Mouse (Mus musculus): ENCODE data around the gene Krt31. TPM values are rescaled to one million over a fixed set of nuclear protein-coding genes. Genes with fewer than 3 reads are reported as not detected.

The Krt31 gene
- polyA plus RNA-seq (2014; fragmentation: Illumina TruSeq; extraction: RNeasy Lipid Tissue Mini Kit (QIAGEN cat#74804)) = not detected

DNA sequence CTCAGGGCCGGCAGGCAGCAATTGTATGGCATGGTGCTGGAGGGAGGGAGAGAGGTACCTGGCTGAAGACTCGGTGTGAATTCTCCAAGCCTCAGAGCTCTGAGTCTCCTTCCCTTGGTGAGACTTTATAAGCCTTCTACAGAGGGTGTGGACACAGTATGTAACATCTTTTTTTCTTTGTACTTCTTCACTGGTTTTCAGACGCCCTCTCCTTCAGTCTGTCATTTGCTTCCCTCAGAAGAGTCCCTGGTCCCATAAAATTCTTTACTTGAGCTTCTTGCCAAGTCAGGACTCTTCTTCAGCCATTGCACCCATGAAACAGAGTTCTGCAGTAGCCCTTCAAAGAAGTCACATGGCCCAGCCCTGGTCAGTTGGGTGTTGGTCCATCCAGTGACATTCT is at the start of gene Krt31:
Gene Krt31 (minus strand): TSS at position 101 of the 400 bp plus-strand sequence.

DNA sequence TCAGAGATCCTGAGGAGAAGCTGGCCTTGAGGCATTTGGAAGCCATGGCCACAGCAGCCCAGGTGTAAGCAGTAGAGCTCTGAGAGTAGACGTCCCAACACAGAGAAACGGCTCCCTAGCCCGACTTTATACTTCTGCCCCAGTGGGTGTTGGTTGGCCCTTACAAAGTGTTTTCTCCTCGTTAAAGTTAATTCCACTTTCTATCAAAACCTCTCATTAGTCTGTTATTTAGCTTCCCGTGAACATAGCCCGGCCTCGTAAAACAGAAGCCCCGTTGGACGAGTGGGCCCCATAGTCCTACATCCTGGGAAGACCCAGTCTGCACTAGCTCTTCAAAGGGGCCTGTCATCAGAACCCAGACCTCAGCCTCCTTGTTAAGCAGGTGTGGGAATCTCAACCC is 45.8 kb upstream of the Krt31 start, which contains the start of gene Krt35:
Gene Krt35 (minus strand): TSS at position 101 of the 400 bp plus-strand sequence.

DNA sequence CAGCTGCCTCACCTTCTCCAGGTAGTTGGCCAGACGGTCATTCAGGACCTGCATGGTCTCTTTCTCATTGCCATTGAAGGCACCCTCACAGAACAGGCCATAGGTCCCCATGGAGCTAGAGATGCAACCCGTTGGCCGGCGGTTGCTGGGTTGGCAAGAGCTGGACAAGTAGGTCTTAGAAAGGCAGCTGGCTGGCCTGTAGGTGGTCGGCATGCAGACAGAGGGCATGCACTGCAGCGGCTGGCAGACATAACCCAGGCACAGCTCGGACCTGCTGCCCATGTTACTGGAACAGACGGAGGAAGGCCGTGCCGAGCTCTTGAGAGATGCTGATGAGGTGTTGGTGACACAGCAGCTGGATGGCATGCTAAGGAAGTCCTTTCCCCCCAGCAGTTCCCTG is 37.5 kb upstream of the Krt31 start, which contains the start of gene Krt32:
Gene Krt32 (minus strand): TSS at position 366 of the 400 bp plus-strand sequence.

DNA sequence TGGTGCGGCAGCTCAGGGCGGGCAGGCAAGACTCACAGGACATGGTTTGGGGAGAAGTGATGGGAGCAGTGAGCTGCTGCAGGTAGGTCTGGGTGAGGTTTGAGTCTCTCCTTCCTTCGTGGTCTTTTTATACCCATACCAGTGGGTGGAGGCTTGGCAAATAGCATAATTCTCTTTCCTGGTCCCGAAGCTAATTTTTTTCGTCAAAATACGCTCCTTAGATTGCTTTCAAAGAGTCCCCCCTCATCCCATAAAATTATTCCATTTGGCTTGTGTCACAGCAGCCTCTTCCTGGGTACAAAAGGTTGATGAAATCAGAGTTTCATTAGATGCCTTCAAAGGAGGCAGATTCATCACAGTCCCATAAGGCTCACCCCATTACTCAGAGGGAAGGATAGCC is 8.9 kb downstream of the Krt31 start, which contains the start of gene Krt34:
Gene Krt34 (minus strand): TSS at position 101 of the 400 bp plus-strand sequence.

DNA sequence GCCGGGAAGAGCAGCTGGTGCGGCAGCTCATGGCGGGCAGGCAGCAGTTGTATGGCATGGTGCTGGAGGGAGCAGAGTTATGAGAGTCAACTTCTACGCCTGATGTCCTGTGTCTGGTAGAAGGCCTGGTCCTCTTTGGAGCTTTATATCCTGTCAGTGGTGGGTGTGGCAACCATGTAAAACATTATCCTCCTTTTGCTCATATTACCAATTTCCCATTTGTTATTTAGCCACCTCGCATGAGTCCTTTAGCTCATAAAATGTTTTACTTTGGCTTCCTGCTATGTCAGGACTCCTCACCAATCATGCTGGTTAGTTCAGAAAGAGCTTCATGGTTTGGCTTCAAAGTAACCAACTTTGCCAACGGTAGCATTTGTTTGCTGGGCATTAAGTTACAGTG is 20.6 kb downstream of the Krt31 start, which contains the start of gene Krt33b:
Gene Krt33b (minus strand): TSS at position 101 of the 400 bp plus-strand sequence.

DNA sequence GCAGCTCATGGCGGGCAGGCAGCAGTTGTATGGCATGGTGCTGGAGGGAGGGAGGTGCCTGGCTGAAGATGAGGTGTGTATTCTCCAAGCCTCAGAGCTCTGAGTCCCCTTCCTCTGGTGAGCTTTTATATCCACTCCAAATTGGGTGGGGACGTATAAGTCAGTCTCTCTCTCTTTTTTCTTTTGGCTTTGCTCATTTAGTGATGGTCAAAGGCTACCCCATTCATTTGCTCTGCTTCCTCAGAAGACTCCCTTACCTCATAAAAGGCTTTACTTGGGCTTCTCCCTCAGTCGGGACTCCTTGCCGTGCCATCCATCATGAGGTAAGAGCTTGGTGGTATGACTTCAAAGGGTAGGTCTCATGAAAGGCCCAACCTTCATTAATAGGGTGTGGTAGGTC is 34.2 kb downstream of the Krt31 start, which contains the start of gene Krt33a:
Gene Krt33a (minus strand): TSS at position 101 of the 400 bp plus-strand sequence.

Other genes starting within 250 kb of the Krt31 start
- gene Gm11554, start 246.1 kb downstream of the Krt31 start, polyA plus RNA-seq (2014; fragmentation: Illumina TruSeq; extraction: RNeasy Lipid Tissue Mini Kit (QIAGEN cat#74804)) = not detected
- gene Krtap4-13, start 240.7 kb downstream of the Krt31 start, polyA plus RNA-seq (2014; fragmentation: Illumina TruSeq; extraction: RNeasy Lipid Tissue Mini Kit (QIAGEN cat#74804)) = not detected
- gene Gm11564, start 234.9 kb downstream of the Krt31 start, polyA plus RNA-seq (2014; fragmentation: Illumina TruSeq; extraction: RNeasy Lipid Tissue Mini Kit (QIAGEN cat#74804)) = not detected
- gene 2300003K06Rik, start 212.5 kb downstream of the Krt31 start, polyA plus RNA-seq (2014; fragmentation: Illumina TruSeq; extraction: RNeasy Lipid Tissue Mini Kit (QIAGEN cat#74804)) = not detected
- not detected for gene Krtap4-16, start 198.9 kb downstream of the Krt31 start, polyA plus RNA-seq (2014; fragmentation: Illumina TruSeq; extraction: RNeasy Lipid Tissue Mini Kit (QIAGEN cat#74804))
- not detected for gene Gm11568, start 192.6 kb downstream of the Krt31 start, polyA plus RNA-seq (2014; fragmentation: Illumina TruSeq; extraction: RNeasy Lipid Tissue Mini Kit (QIAGEN cat#74804))
- not detected for gene Gm11559, start 186.1 kb downstream of the Krt31 start, polyA plus RNA-seq (2014; fragmentation: Illumina TruSeq; extraction: RNeasy Lipid Tissue Mini Kit (QIAGEN cat#74804))
- not detected for gene Krtap9-1, start 177.2 kb downstream of the Krt31 start, polyA plus RNA-seq (2014; fragmentation: Illumina TruSeq; extraction: RNeasy Lipid Tissue Mini Kit (QIAGEN cat#74804))
- not detected for gene Gm11567, start 171.4 kb downstream of the Krt31 start, polyA plus RNA-seq (2014; fragmentation: Illumina TruSeq; extraction: RNeasy Lipid Tissue Mini Kit (QIAGEN cat#74804))
- gene Krtap31-1, start 142.6 kb downstream of the Krt31 start, polyA plus RNA-seq (2014; fragmentation: Illumina TruSeq; extraction: RNeasy Lipid Tissue Mini Kit (QIAGEN cat#74804)) = not detected
- not detected for gene Gm11565, start 135.8 kb downstream of the Krt31 start, polyA plus RNA-seq (2014; fragmentation: Illumina TruSeq; extraction: RNeasy Lipid Tissue Mini Kit (QIAGEN cat#74804))
- not detected for gene Krtap31-2, start 114.3 kb downstream of the Krt31 start, polyA plus RNA-seq (2014; fragmentation: Illumina TruSeq; extraction: RNeasy Lipid Tissue Mini Kit (QIAGEN cat#74804))
- gene Krtap9-5, start 102.1 kb downstream of the Krt31 start, polyA plus RNA-seq (2014; fragmentation: Illumina TruSeq; extraction: RNeasy Lipid Tissue Mini Kit (QIAGEN cat#74804)) = not detected
- not detected for gene Krtap29-1, start 71.5 kb downstream of the Krt31 start, polyA plus RNA-seq (2014; fragmentation: Illumina TruSeq; extraction: RNeasy Lipid Tissue Mini Kit (QIAGEN cat#74804))
- not detected for gene Krtap16-1, start 64.0 kb downstream of the Krt31 start, polyA plus RNA-seq (2014; fragmentation: Illumina TruSeq; extraction: RNeasy Lipid Tissue Mini Kit (QIAGEN cat#74804))
- gene Krtap17-1, start 56.6 kb downstream of the Krt31 start, polyA plus RNA-seq (2014; fragmentation: Illumina TruSeq; extraction: RNeasy Lipid Tissue Mini Kit (QIAGEN cat#74804)) = not detected
- gene Krt33a, start 34.3 kb downstream of the Krt31 start, polyA plus RNA-seq (2014; fragmentation: Illumina TruSeq; extraction: RNeasy Lipid Tissue Mini Kit (QIAGEN cat#74804)) = not detected
- not detected for gene Krt33b, start 20.7 kb downstream of the Krt31 start, polyA plus RNA-seq (2014; fragmentation: Illumina TruSeq; extraction: RNeasy Lipid Tissue Mini Kit (QIAGEN cat#74804))
- gene Krt34, start 9.0 kb downstream of the Krt31 start, polyA plus RNA-seq (2014; fragmentation: Illumina TruSeq; extraction: RNeasy Lipid Tissue Mini Kit (QIAGEN cat#74804)) = not detected
- gene Krt32, start 37.7 kb upstream of the Krt31 start, polyA plus RNA-seq (2014; fragmentation: Illumina TruSeq; extraction: RNeasy Lipid Tissue Mini Kit (QIAGEN cat#74804)) = not detected
- not detected for gene Krt35, start 45.7 kb upstream of the Krt31 start, polyA plus RNA-seq (2014; fragmentation: Illumina TruSeq; extraction: RNeasy Lipid Tissue Mini Kit (QIAGEN cat#74804))
- not detected for gene Krt36, start 55.1 kb upstream of the Krt31 start, polyA plus RNA-seq (2014; fragmentation: Illumina TruSeq; extraction: RNeasy Lipid Tissue Mini Kit (QIAGEN cat#74804))
- gene Krt13, start 71.0 kb upstream of the Krt31 start, polyA plus RNA-seq (2014; fragmentation: Illumina TruSeq; extraction: RNeasy Lipid Tissue Mini Kit (QIAGEN cat#74804)) = not detected
- not detected for gene Krt15, start 85.4 kb upstream of the Krt31 start, polyA plus RNA-seq (2014; fragmentation: Illumina TruSeq; extraction: RNeasy Lipid Tissue Mini Kit (QIAGEN cat#74804))
- gene Krt19, start 98.1 kb upstream of the Krt31 start, polyA plus RNA-seq (2014; fragmentation: Illumina TruSeq; extraction: RNeasy Lipid Tissue Mini Kit (QIAGEN cat#74804)) = 5.7 TPM
- not detected for gene Krt9, start 142.7 kb upstream of the Krt31 start, polyA plus RNA-seq (2014; fragmentation: Illumina TruSeq; extraction: RNeasy Lipid Tissue Mini Kit (QIAGEN cat#74804))
- not detected for gene Krt14, start 157.0 kb upstream of the Krt31 start, polyA plus RNA-seq (2014; fragmentation: Illumina TruSeq; extraction: RNeasy Lipid Tissue Mini Kit (QIAGEN cat#74804))
- not detected for gene Krt16, start 198.4 kb upstream of the Krt31 start, polyA plus RNA-seq (2014; fragmentation: Illumina TruSeq; extraction: RNeasy Lipid Tissue Mini Kit (QIAGEN cat#74804))
- not detected for gene Krt17, start 210.5 kb upstream of the Krt31 start, polyA plus RNA-seq (2014; fragmentation: Illumina TruSeq; extraction: RNeasy Lipid Tissue Mini Kit (QIAGEN cat#74804))
- not detected for gene Krt42, start 219.3 kb upstream of the Krt31 start, polyA plus RNA-seq (2014; fragmentation: Illumina TruSeq; extraction: RNeasy Lipid Tissue Mini Kit (QIAGEN cat#74804))